Mouse (Mus musculus) R1 (cell line): ENCODE measurements at regions not wholly inside any gene's neighbourhood (a gene's known extent, or its start where the extent isn't known, plus 50 kb on each side); places are given as distances from the start of the nearest gene placed in this dataset.
A peak's percentile ranks its signal among the peaks of the same experiment; 100 is the strongest.

Source experiments
- DNase-seq: peaks from one replicate; pipeline ENCODE4 v3.0.0-alpha.2; 2018; ENCODE audit warnings: low read depth, low spot score

DNA sequence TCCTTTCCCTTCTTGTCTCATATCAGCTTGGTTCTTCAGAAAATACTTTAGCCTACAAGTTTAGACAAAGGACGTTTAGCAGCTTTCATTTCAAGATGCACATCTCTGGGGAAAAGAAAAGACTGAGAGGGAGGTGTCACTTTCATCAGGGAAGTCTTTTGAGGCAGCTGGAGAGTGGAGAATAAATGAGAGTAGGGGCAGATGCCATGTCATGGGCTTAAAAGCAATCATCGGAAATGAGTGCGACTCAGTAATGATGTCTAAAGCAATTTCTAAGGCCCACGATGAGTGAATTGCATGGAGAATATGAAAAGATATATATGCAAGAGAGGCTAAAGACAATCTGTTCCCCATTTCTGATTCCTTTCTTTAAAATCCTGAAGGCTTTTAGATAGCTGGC is 295.7 kb upstream of the Steap1 start:
- DNase-seq: no peak

DNA sequence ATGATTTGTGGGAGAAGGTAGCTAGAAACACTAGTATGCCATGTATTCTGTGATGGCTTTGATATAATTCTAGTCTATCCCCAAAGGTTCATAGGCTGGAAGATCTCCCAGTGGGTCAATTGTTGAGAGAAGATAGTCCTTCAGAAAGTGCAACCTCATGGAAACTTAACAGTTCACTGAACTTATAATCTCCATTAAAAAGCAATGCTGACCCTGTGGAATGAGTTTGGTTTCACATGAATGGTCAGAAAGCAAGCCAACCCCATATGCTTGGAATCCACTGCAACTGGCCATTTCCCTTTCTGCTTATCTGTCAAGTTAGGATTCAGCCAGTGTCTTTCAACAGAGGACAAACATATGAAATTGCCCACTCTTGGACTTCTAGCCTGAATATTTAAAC is 291.7 kb upstream of the Steap1 start:
- DNase-seq: no peak

DNA sequence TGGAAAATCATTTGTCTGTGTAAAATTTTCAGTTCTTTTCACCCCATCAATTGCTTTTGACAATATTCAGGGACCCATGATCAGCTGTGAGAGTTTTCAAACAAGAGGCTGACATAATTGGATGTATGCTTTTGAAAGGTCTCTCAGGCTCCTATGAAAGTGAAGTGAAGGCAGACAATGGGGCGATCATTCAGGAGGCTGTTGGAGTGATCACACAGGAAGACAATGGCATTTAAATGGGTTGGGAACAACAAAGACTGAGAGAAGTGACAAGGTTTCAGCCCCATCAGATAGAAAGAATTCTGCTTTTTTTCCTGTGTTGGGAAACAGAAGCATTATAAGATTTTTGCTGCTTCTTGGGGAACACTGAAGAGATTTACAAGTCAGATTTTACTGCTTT is 267.6 kb upstream of the Steap1 start:
- DNase-seq: peak; percentile 21
